Mouse (Mus musculus) ES-E14 (cell line): ENCODE results near the gene 2310009B15Rik. TPM values are rescaled to one million over a fixed set of nuclear protein-coding genes. Genes with fewer than 3 reads are reported as not detected.

Experiments used
- DNase-seq: peaks from one replicate; pipeline ENCODE4 v3.0.0-alpha.2; 2013; ENCODE audit warnings: low read depth, low spot score
- H3K27ac ChIP-seq: 2 replicates; pipeline ENCODE4 v1.5.1; 2012; ENCODE audit warnings: low read depth, mild to moderate bottlenecking, low read length, moderate library complexity, mixed read lengths; ENCODE audit not compliant: poor library complexity, insufficient read depth, severe bottlenecking
- H3K36me3 ChIP-seq: 2 replicates; pipeline ENCODE4 v1.6.1; 2012; ENCODE audit warnings: mild to moderate bottlenecking, low read length, moderate library complexity, mixed read lengths; ENCODE audit not compliant: control insufficient read depth, poor library complexity, insufficient read depth, severe bottlenecking
- H3K4me1 ChIP-seq, 2 experiments: fragments of 150-350 bp in 1 of 2; sonication (generic) in 1 of 2; 2 replicates each; pipeline ENCODE4 v1.6.1; 2012; ENCODE audit warnings: low read length in 2 of 2, mild to moderate bottlenecking in 1 of 2, mixed read lengths in 1 of 2; ENCODE audit not compliant: control insufficient read depth in 2 of 2, insufficient read depth in 2 of 2, poor library complexity in 1 of 2
- H3K4me3 ChIP-seq, 2 experiments: fragments of 150-350 bp in 1 of 2; sonication (generic) in 1 of 2; 2 replicates each; pipeline ENCODE4 v1.5.1; 2012; ENCODE audit warnings: low read length in 2 of 2, low read depth in 1 of 2, mild to moderate bottlenecking in 1 of 2, mixed read lengths in 1 of 2; ENCODE audit not compliant: insufficient read depth in 1 of 2, poor library complexity in 1 of 2, severe bottlenecking in 1 of 2
- H3K9ac ChIP-seq: 2 replicates; pipeline ENCODE4 v1.6.1; 2012; ENCODE audit warnings: low read depth, mild to moderate bottlenecking, low read length, mixed read lengths; ENCODE audit not compliant: poor library complexity, insufficient read depth, severe bottlenecking
- H3K9me3 ChIP-seq: fragments of 150-350 bp; sonication (generic); 2 replicates; pipeline ENCODE4 v1.6.1; 2012; ENCODE audit warnings: low read depth, mild to moderate bottlenecking, low read length; ENCODE audit not compliant: control insufficient read depth, insufficient read depth
- CHD2 ChIP-seq: IDR thresholded peaks from 2 replicates; pipeline ENCODE4 v1.6.1; 2014; ENCODE audit warnings: mild to moderate bottlenecking, low read depth, low read length, inconsistent platforms
- HCFC1 ChIP-seq: IDR thresholded peaks from 2 replicates; pipeline ENCODE4 v1.6.1; 2012; ENCODE audit warnings: low read length, inconsistent platforms, borderline replicate concordance; ENCODE audit not compliant: insufficient read depth
- MAFK ChIP-seq: IDR thresholded peaks from 2 replicates; pipeline ENCODE4 v1.6.1; 2014; ENCODE audit warnings: mild to moderate bottlenecking, low read depth, low read length, inconsistent platforms; ENCODE audit not compliant: insufficient read depth
- ZC3H11A ChIP-seq: IDR thresholded peaks from 2 replicates; pipeline ENCODE4 v1.6.1; 2012; ENCODE audit warnings: low read depth, mild to moderate bottlenecking, inconsistent platforms, low read length, borderline replicate concordance
- ZNF384 ChIP-seq: IDR thresholded peaks from 2 replicates; pipeline ENCODE4 v1.6.1; 2012; ENCODE audit warnings: low read depth, low read length, inconsistent platforms
- in situ Hi-C, 2 experiments: fragments of 600-800 bp; cut with MboI; formaldehyde crosslinking; loops; one replicate each; pipeline ENCODE4 v1.15.1; 2025; ENCODE audit warnings: low sequenced_read_pairs in 2 of 2, inconsistent platforms in 1 of 2; ENCODE audit not compliant: unreplicated experiment in 2 of 2
- total RNA-seq: library from RNA; depleted of rRNA; stranded (reverse); fragments of 300-350 nt; gene quantifications from 2 replicates; pipeline ENCODE4 v1.2.3, GENCODE M21; 2012

The 2310009B15Rik gene
- total RNA-seq, 1 experiment = 20.0 TPM

DNA sequence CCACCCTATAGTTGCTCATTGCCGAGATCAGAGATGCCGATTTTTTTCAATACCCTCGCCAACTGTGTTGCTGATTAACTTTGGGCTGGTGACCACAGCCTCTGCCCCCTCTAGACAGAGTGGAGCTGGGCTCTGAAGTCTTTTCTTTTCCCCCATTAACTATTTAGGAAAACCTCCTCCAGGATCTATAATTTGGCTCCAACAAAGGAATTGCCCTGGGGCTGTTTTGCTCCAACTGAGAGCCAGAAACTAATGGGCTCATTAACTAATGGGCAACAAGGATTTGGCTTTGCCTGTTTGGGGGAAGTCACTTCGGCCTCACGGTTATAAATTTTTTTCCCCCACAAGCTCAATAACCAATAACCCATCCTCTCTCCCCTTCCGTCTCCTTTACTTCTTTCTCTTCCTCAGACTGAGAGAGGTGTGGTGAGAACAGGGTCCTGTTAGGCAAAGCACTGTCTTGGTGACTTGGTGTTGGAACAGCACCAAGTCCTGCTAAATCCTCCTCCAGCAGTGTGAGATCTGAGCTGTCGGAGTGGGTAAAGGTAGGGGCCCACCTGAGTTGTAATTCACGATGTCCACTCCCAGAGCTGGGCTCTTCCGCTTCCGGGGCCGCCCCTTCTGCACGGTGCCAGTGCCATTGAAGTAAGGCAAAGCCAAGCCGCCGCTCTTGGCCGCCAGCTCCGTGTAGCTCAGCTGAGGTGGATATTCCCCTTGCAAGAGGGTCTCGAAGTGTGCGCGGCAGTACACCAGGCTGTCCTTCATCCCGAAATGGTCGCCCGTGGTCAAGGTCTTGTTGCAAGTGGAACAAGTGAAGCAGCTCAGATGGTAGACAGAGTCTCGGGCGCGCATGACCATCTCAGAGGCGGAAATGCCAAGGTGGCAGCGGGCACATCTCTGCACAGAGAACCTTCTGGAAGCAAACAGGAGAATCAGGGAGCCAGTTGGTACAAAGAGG lies 18.6 kb downstream of the 2310009B15Rik start:
- DNase-seq = no peak
- no peak overlapping the region for H3K9ac ChIP-seq

DNA sequence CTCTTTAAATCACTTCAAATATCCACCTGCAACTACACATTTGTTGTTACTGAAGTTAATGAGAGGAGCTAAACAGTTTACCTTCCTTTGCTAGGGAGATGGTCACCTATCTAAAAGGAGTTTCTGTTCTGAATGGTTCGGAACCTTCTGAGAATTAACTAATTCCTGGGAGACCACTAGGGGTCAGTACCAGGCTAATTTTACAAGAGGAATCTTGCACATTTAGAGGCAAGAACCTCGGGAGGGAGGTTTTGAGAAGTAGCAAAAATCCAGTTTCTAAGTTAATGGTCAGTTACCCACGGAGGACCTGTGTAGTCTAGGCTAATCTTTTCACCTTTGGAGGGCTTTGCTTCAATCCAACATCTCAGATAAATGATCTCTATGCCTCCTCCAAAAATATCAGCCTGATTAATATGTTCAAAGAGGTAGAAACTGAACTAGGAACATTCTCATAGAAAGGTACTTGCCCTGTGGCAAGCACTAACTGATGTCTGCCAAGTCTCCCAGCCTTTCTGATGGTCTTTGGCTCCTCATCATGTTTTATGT lies 21.2 kb downstream of the 2310009B15Rik start:
- Histone ChIP-seq H3K4me1 (peaks cover 0 to 2% of the 10 kb centered on the region in 2 experiments; a peak in 1 of 4 replicates), H3K4me3 (no peak overlapping the region), H3K27ac (no peak overlapping the region), H3K36me3 (no peaks in the 10 kb centered on the region), H3K9me3 (no peaks in the 10 kb centered on the region), H3K9ac (no peak overlapping the region)
- TF ChIP-seq ZC3H11A (peak; percentile 52), HCFC1 (no peak)
- in situ Hi-C loops = loop anchor here (5.0 to 25.0 kb wide), 2 partner anchors 327 kb away; no protein-coding TSS in a partner anchor
- DNase-seq = no peak

More for the DNA sequence above, 18.6 kb downstream of the 2310009B15Rik start:
- Histone ChIP-seq H3K27ac (no peak overlapping the region), H3K4me3 (peak overlapping the region in 1 of 2 experiments; percentile 20; a peak in 1 of 4 replicates), H3K36me3 (no peaks in the 10 kb centered on the region), H3K4me1 (no peaks in the 10 kb centered on the region; a peak in 1 of 4 replicates), H3K9me3 (no peaks in the 10 kb centered on the region)
- TF ChIP-seq HCFC1 (no peak), MAFK (no peak), ZNF384 (no peak), ZC3H11A (no peak)
- in situ Hi-C loops = loop anchor here (5.0 to 25.0 kb wide), 2 partner anchors 324 kb away; no protein-coding TSS in a partner anchor

DNA sequence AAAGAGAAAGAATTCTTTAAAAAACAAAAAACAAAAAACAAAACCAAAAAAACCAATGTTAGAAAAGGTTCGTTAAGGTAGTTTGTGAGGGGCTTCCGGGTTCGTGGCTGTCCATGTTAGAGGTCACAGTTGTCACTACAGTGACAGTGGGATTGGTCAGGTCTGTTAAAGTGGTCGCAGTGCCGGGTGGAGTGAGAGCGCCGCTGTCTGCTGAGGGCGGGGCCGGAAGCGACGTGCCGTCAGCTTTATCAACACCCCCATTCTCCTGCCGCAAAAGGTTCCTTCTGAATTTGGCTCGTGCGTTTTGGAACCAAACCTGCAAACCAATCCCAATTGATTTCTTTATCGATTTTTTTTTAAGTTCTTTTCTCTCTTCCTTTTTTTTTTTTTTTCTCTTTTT lies 25.3 kb downstream of the 2310009B15Rik start:
- in situ Hi-C loops = loop anchor here in 1 of 2 experiments (25.0 kb wide), 1 partner anchor 331 kb away; no protein-coding TSS in a partner anchor
- TF ChIP-seq ZC3H11A (no peak), MAFK (no peak), CHD2 (no peak), ZNF384 (no peak), HCFC1 (no peak)
- H3K9me3 ChIP-seq = no peaks in the 10 kb centered on the region
- H3K36me3 ChIP-seq = no peaks in the 10 kb centered on the region
- no peak overlapping the region; the same call in 1 of the 2 replicates for H3K9ac ChIP-seq
- H3K4me1 ChIP-seq = peaks cover 0 to 2% of the 10 kb centered on the region in 2 experiments; a peak in 1 of 4 replicates
- DNase-seq = no peak
- 0 out of 4 replicates have a peak overlapping the region, but pooled peaks of 1 of the 2 experiments have one; percentile 41 for H3K4me3 ChIP-seq
- H3K27ac ChIP-seq = no peak overlapping the region

DNA sequence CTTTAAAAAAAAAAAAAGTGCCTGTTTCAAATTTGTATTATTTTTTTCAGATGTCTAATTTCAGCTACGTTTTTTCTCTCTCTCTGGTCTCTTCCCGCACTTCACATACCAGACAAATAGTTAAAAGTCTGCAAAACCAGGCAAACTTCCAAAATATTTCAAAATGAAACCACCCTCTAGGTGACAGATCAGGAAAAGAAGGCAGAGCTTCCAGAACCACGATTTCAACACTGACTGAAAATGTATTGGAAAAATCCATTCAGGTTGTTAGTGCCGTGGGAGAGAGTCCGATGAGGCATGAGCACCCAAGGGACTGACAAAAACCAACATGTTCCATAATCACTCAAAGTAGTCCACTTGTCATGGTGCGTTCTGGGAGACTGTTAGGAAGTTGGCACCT lies 29.8 kb downstream of the 2310009B15Rik start:
- Histone ChIP-seq H3K9me3 (no peaks in the 10 kb centered on the region), H3K27ac (no peak overlapping the region), H3K4me3 (no peak overlapping the region), H3K36me3 (no peaks in the 10 kb centered on the region), H3K9ac (no peak overlapping the region), H3K4me1 (peaks cover 0 to 2% of the 10 kb centered on the region in 2 experiments; a peak in 1 of 4 replicates)
- no peak for TF ChIP-seq ZNF384
- no peak for DNase-seq
- in situ Hi-C loops = loop anchor here in 1 of 2 experiments (25.0 kb wide), 1 partner anchor 335 kb away; no protein-coding TSS in a partner anchor
